Mouse (Mus musculus): ENCODE results near the gene Ppp1r15b.

GRCm38 (mm10) chr1:133116108-133116507 is 14.8 kb upstream of the Ppp1r15b start:
- TF ChIP-seq CTCF (IDR thresholded peaks at IDR 0.05; ENCODE audit: low read depth) (0 out of 2 replicates have a peak, but pooled peaks have one; percentile 20), EP300 (IDR thresholded peaks at IDR 0.05; ENCODE audit: low read depth) (no peak)

Measured in liver, embryonic 14.5 days (tissue).